Mouse (Mus musculus) testis, postnatal 14 days (tissue): ENCODE data around the gene Abhd17a.

Experiments
- DNase-seq: peaks from one replicate; pipeline ENCODE4 v3.0.0; 2021; ENCODE audit warnings: low spot score

Abhd17a gene

GRCm38 (mm10) chr10:80546945-80547344, 43.2 kb downstream of the Abhd17a start:
- no peak for DNase-seq

- no peak for DNase-seq
Measured at GRCm38 (mm10) chr10:80545590-80545989, 44.6 kb downstream of the Abhd17a start.

- DNase-seq = no peak
Measured at GRCm38 (mm10) chr10:80543873-80544272, 46.3 kb downstream of the Abhd17a start.

- no peak for DNase-seq
Measured at GRCm38 (mm10) chr10:80539493-80539892, 50.6 kb downstream of the Abhd17a start.

GRCm38 (mm10) chr10:80538710-80539394, 51.3 kb downstream of the Abhd17a start, which contains the start of gene Atp8b3:
Atp8b3 (minus strand) TSS chr10:80539124.
- peak; percentile 92 for DNase-seq

GRCm38 (mm10) chr10:80538180-80538579, 52.0 kb downstream of the Abhd17a start:
- DNase-seq = no peak

GRCm38 (mm10) chr10:80535711-80536110, 54.4 kb downstream of the Abhd17a start:
- DNase-seq = no peak

GRCm38 (mm10) chr10:80535071-80535470, 55.1 kb downstream of the Abhd17a start:
- DNase-seq = no peak

- peak; percentile 70 for DNase-seq
Measured at GRCm38 (mm10) chr10:80533704-80534103, 56.4 kb downstream of the Abhd17a start.
